Mouse (Mus musculus) left cerebral cortex, postnatal 14 days (tissue): ENCODE results near the gene Mixl1. TPM values are rescaled to one million over a fixed set of nuclear protein-coding genes. Genes with fewer than 3 reads are reported as not detected.

Experiments used
- DNase-seq, 2 experiments: peaks; one replicate each; pipeline ENCODE4 v3.0.0; 2021 to 2022; ENCODE audit warnings: low spot score in 2 of 2, mixed read lengths in 1 of 2
- intact Hi-C: fragments of 180-260 bp; cut with DNase I; formaldehyde crosslinking; loops from one replicate; pipeline ENCODE4 v1.15.1; 2025
- long read RNA-seq, 2 experiments: library from polyadenylated mRNA; stranded (forward); transcript quantifications; one replicate each; pipeline ENCODE4 v2.0.0; 2021
- total RNA-seq, 2 experiments: library from RNA; stranded (reverse); gene quantifications; 2 replicates each; pipeline ENCODE4 v1.2.3; 2021

Gene Mixl1
- total RNA-seq = not detected
- long read RNA-seq, experiment 1 = 0 reads
- long read RNA-seq, experiment 2 = 0 reads

- DNase-seq = no peak
- intact Hi-C loops = no loop called here
These were observed at the start of gene Mixl1 for GRCm38 (mm10) chr1:180696626-180697352. Mixl1 (minus strand) TSS chr1:180697034.

DNA sequence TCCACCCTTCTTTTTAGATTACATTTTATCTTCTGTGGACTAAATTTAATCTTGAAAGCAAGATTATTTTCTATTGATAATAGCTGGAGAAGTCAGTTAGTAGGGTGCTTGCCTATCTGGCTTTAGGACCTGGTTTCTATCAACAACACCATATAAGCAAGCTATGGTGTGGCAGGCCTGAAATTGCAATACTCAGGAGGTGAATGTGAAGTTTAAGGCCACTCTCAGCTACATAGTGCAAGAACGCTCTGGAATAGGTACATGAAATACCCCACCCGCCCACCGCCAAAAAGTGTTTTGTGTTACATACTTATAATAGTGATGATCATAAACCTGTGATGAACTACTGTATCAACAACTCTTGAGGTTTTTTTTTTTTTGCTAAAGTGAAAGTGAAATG is 32.4 kb upstream of the Mixl1 start:
- no peak for DNase-seq
- intact Hi-C loops = loop anchor here (5.0 kb wide), 1 partner anchor 87 kb away; the partner anchor contains the start of gene Lin9

- intact Hi-C loops = loop anchor here (5.0 kb wide), 1 partner anchor 84 kb away; the partner anchor contains the start of gene Lin9
- peak in 1 of 2 experiments; percentile 7 for DNase-seq
These were observed 29.3 kb upstream of the Mixl1 start for GRCm38 (mm10) chr1:180726183-180726582.

GRCm38 (mm10) chr1:180725704-180726179 is 28.9 kb upstream of the Mixl1 start, which contains the start of gene Acbd3:
Acbd3 (plus strand) TSS chr1:180726043.
- intact Hi-C loops = loop anchor here (5.0 kb wide), 1 partner anchor 83 kb away; the partner anchor contains the start of gene Lin9
- peak; percentile 88 to 90 for DNase-seq

GRCm38 (mm10) chr1:180723701-180724238 is 26.9 kb upstream of the Mixl1 start:
- no peak for DNase-seq
- intact Hi-C loops = no loop called here

DNA sequence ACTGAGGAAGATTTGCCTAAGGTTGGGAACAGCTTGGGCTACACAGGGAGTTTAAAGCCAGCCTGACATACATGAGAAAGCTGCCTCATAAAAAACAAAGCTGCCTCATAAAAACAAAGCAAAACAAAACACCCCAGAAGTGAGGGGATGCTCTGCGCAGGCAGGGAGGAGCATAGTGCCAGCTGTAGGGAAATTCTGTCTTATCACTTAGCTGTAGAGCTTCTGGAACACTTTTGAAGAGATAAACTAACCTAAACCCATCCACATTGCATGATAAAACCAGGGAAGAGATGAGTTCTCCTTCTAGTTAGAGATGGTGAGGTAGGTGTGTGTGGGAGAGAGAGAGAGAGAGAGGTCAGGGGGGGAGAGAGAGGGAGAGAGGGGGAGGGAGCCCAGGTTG is 25.8 kb upstream of the Mixl1 start:
- intact Hi-C loops = no loop called here

DNA sequence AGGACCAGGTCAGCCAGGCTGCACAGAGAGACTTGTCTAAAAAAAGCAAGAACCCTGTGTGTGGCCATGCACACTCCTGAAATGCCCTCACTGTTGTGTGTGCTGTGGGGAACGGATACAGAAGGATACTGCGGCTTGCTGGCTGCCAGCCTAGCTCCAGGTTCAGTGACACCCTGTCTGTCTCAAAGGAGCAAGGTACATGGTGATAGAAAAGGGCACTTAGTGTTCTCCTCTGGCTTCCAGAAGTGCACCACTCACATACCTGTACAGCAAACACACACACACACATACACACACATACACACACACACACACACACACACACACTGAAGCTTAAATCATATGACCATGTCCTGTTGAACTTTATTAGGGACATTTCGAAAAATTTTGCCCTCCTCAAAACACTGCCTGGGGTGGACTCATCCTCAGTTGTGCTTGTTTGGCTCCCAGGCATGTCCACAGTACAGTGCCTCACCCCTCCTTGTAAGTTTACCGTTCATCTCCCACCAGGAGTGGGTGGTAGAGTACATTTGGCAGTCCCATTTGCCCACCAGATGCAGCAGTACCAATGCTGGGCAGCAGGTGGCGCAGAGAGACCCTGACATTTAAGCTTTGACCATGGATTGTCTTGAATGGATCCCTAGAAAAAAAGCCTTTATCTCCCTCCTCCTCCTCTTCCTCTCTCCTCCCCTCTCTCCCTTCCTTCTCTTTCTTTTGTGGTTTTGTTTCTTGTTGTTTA is 23.3 kb upstream of the Mixl1 start:
- intact Hi-C loops = loop anchor here (2.0 kb wide), 1 partner anchor 43 kb away; no protein-coding TSS in a partner anchor
- peak; percentile 81 to 82 for DNase-seq

More for the DNA sequence above, 25.8 kb upstream of the Mixl1 start:
- no peak for DNase-seq

GRCm38 (mm10) chr1:180719483-180719882 is 22.6 kb upstream of the Mixl1 start:
- DNase-seq = no peak
- intact Hi-C loops = no loop called here

DNA sequence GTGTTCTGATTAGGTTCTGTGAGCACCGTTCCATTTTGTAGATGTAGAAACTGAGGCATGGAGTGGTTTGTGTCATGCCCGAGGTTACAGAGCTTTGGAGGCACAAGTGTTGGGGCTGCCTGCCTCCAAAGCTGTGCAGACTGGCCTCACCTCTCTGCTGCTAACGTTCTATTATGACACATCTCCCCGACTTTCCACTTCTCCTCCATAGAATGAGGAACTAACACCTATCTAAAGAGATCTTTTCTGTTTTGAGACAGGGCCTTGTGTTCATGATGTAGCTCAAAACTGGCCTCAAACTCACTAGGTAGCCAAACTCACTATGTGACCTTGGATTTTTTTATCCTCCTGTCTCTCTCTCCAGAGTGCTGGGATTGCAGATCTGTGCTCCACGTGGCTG is 21.9 kb upstream of the Mixl1 start:
- DNase-seq = no peak
- intact Hi-C loops = no loop called here

- DNase-seq = no peak
- intact Hi-C loops = no loop called here
These were observed 12.3 kb upstream of the Mixl1 start for GRCm38 (mm10) chr1:180708935-180709776.

DNA sequence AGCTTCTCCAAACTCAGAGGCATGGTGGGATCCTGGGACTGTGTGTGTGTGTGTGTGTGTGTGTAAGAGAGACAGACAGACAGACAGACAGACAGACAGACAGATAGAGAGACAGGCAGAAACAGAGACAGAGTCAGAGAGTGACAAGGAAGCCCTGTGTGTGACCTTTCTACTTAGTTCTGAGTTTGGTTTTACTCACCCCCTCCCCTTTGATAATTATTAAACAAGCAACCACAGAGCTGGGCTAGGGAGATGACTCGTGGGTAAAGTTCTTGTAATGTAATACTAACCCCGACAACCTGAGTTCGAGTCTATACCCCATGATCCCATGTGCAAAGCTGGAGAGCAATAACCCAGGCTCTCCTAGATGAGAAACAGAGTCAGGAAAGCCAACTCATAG is 11.0 kb upstream of the Mixl1 start:
- intact Hi-C loops = no loop called here
- DNase-seq = no peak

DNA sequence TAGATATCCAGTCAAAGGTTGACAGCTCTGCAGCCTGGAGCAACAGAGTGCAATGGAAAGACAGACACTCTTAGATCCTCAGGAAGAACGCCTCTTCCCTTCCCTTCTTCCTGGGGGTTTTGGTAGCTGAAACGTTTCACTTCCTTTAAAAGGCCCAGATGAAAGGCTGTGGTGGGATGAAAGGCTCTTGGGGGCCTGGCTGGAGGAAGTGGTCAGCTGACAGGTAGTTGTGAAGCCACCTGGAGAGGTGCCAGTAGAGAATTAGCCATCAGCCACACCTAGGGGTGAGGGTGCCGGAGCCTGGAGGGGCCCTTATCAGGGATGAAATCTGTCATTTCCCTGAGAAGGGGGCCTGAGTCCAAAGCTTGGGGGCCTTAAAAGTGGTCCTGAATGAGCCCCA is 10.5 kb upstream of the Mixl1 start:
- intact Hi-C loops = no loop called here
- DNase-seq = no peak

GRCm38 (mm10) chr1:180703400-180703799 is 6.6 kb upstream of the Mixl1 start:
- DNase-seq = no peak
- intact Hi-C loops = no loop called here

DNA sequence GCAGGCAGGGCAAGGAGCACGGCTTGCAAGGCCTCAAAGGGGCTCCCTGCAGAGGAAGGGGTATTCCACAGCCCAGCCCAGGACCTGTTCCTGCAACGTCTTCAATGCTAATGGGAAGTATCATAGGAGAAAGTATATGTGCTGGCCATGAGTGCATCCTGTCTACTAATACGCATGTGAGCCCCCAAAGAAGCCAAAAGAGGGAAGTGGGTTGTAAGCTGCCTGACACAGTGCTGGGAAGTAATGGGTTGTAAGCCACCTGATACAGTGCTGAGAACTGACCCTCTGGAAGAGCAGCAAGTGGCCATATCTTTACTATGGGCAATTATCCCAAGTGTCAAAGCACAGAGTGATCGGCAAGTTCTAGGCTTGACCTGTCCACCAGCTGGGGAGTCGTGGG is 1.2 kb upstream of the Mixl1 start:
- intact Hi-C loops = no loop called here
- no peak for DNase-seq

GRCm38 (mm10) chr1:180691284-180691683 is 5.5 kb downstream of the Mixl1 start:
- no peak for DNase-seq
- intact Hi-C loops = no loop called here
